Mouse (Mus musculus) olfactory bulb, adult 2 months (tissue): Measurements from ENCODE around the gene Cecr2.

Experiments
- CTCF ChIP-seq: fragments of 200-500 bp; IDR thresholded peaks from 2 replicates; pipeline ENCODE4 v1.5.1; 2012; ENCODE audit warnings: low read depth, mild to moderate bottlenecking, low read length, moderate library complexity; ENCODE audit not compliant: insufficient read depth
- POLR2A ChIP-seq: fragments of 200-500 bp; IDR thresholded peaks from 2 replicates; pipeline ENCODE4 v1.6.1; 2012; ENCODE audit warnings: mild to moderate bottlenecking, low read depth, low read length, moderate library complexity; ENCODE audit not compliant: insufficient read depth

GRCm38 (mm10) chr6:120792947-120793346 lies 126.8 kb downstream of the Cecr2 start:
- TF ChIP-seq CTCF (no peak), POLR2A (no peak)
